Mouse (Mus musculus): ENCODE measurements around the gene Flt3l. TPM values are rescaled to one million over a fixed set of nuclear protein-coding genes. Genes with fewer than 3 reads are reported as not detected.

The Flt3l gene
- polyA plus RNA-seq (2012; fragmentation: generic; extraction: Trizol): 1.6 TPM
- long read RNA-seq, experiment 1, partial matches to known transcripts: 2 of 3 reads
- long read RNA-seq, experiment 1, other reads (novel, unspliced or antisense): 1 of 3 reads
- long read RNA-seq, experiment 2, partial matches to known transcripts: 0 of 3 reads
- long read RNA-seq, experiment 2, other reads (novel, unspliced or antisense): 1 of 3 reads

GRCm38 (mm10) chr7:45135993-45136567, at the start of gene Flt3l, which contains the start of gene Gm45713:
TSS of gene Flt3l (minus strand) at chr7:45136432.
TSS of gene Gm45713 (minus strand) at chr7:45136231.
- H3K36me3 ChIP-seq (ENCODE audit: control insufficient read depth, insufficient read depth): no peaks in the 10 kb centered on the region
- H3K79me3 ChIP-seq (ENCODE audit: low read depth): no peaks in the 10 kb centered on the region
- no peaks in the 10 kb centered on the region for H3K27me3 ChIP-seq (ENCODE audit: control insufficient read depth, insufficient read depth, insufficient read length)
- TF ChIP-seq USF1 (IDR thresholded peaks at IDR 0.05; ENCODE audit: low read depth): no peak
- no peak for TF ChIP-seq MYOD1 (IDR thresholded peaks at IDR 0.05; ENCODE audit: control insufficient read depth, insufficient read length, low read depth)
- no peak for TF ChIP-seq MAX (IDR thresholded peaks at IDR 0.05)
- TF ChIP-seq CEBPB (IDR thresholded peaks at IDR 0.05; ENCODE audit: low read depth): no peak
- no peak for TF ChIP-seq MYOG (IDR thresholded peaks at IDR 0.05; ENCODE audit: control insufficient read depth, extremely low read depth, insufficient read length)
- no peak for TF ChIP-seq FOSL1 (IDR thresholded peaks at IDR 0.05; ENCODE audit: insufficient read depth, low read length, poor library complexity, severe bottlenecking)
- peak; percentile 95 for TF ChIP-seq CTCF (IDR thresholded peaks at IDR 0.05; ENCODE audit: control insufficient read depth, insufficient read depth, insufficient read length)
- H3K79me2 ChIP-seq (ENCODE audit: control insufficient read depth, insufficient read depth): no peaks in the 10 kb centered on the region
- peak within 1 kb of the TSS; percentile 76 for H3ac ChIP-seq (ENCODE audit: control insufficient read depth, insufficient read length, low read depth)
- H3K4me3 ChIP-seq (ENCODE audit: insufficient read depth, poor library complexity, severe bottlenecking): peak within 1 kb of the TSS; percentile 34

- TF ChIP-seq MYOD1 (IDR thresholded peaks at IDR 0.05; ENCODE audit: control insufficient read depth, insufficient read length, low read depth) (no peak), CEBPB (IDR thresholded peaks at IDR 0.05; ENCODE audit: low read depth) (no peak), FOSL1 (IDR thresholded peaks at IDR 0.05; ENCODE audit: insufficient read depth, low read length, poor library complexity, severe bottlenecking) (no peak), MYOG (IDR thresholded peaks at IDR 0.05; ENCODE audit: control insufficient read depth, extremely low read depth, insufficient read length) (no peak), CTCF (IDR thresholded peaks at IDR 0.05; ENCODE audit: control insufficient read depth, insufficient read depth, insufficient read length) (no peak)
- no peak overlapping the region for H3K4me3 ChIP-seq (ENCODE audit: insufficient read depth, poor library complexity, severe bottlenecking)
- no peaks in the 10 kb centered on the region for H3K36me3 ChIP-seq (ENCODE audit: control insufficient read depth, insufficient read depth)
- H3ac ChIP-seq (ENCODE audit: control insufficient read depth, insufficient read length, low read depth): no peak overlapping the region
- peaks cover 71% of the 10 kb centered on the region for H3K27me3 ChIP-seq (ENCODE audit: control insufficient read depth, insufficient read depth, insufficient read length)
- no peaks in the 10 kb centered on the region for H3K79me3 ChIP-seq (ENCODE audit: low read depth)
- no peaks in the 10 kb centered on the region for H3K79me2 ChIP-seq (ENCODE audit: control insufficient read depth, insufficient read depth)
Measured at GRCm38 (mm10) chr7:45185921-45186320, 49.7 kb upstream of the Flt3l start.

- Histone ChIP-seq H3K4me3 (ENCODE audit: insufficient read depth, poor library complexity, severe bottlenecking) (no peak overlapping the region), H3K79me2 (ENCODE audit: control insufficient read depth, insufficient read depth) (no peaks in the 10 kb centered on the region), H3ac (ENCODE audit: control insufficient read depth, insufficient read length, low read depth) (no peak overlapping the region), H3K36me3 (ENCODE audit: control insufficient read depth, insufficient read depth) (no peaks in the 10 kb centered on the region), H3K27me3 (ENCODE audit: control insufficient read depth, insufficient read depth, insufficient read length) (peaks cover 85% of the 10 kb centered on the region), H3K79me3 (ENCODE audit: low read depth) (no peaks in the 10 kb centered on the region)
- TF ChIP-seq MAX (IDR thresholded peaks at IDR 0.05): no peak
- TF ChIP-seq USF1 (IDR thresholded peaks at IDR 0.05; ENCODE audit: low read depth): no peak
- TF ChIP-seq CTCF (IDR thresholded peaks at IDR 0.05; ENCODE audit: control insufficient read depth, insufficient read depth, insufficient read length): no peak
- TF ChIP-seq CEBPB (IDR thresholded peaks at IDR 0.05; ENCODE audit: low read depth): no peak
- no peak for TF ChIP-seq FOSL1 (IDR thresholded peaks at IDR 0.05; ENCODE audit: insufficient read depth, low read length, poor library complexity, severe bottlenecking)
- no peak for TF ChIP-seq MYOG (IDR thresholded peaks at IDR 0.05; ENCODE audit: control insufficient read depth, extremely low read depth, insufficient read length)
- TF ChIP-seq MYOD1 (IDR thresholded peaks at IDR 0.05; ENCODE audit: control insufficient read depth, insufficient read length, low read depth): no peak
Measured at GRCm38 (mm10) chr7:45183672-45184071, 47.4 kb upstream of the Flt3l start.

GRCm38 (mm10) chr7:45182606-45183005, 46.4 kb upstream of the Flt3l start:
- Histone ChIP-seq H3K4me3 (ENCODE audit: insufficient read depth, poor library complexity, severe bottlenecking) (no peak overlapping the region), H3K79me2 (ENCODE audit: control insufficient read depth, insufficient read depth) (no peaks in the 10 kb centered on the region), H3K27me3 (ENCODE audit: control insufficient read depth, insufficient read depth, insufficient read length) (peaks cover 82% of the 10 kb centered on the region), H3K79me3 (ENCODE audit: low read depth) (no peaks in the 10 kb centered on the region), H3ac (ENCODE audit: control insufficient read depth, insufficient read length, low read depth) (no peak overlapping the region), H3K36me3 (ENCODE audit: control insufficient read depth, insufficient read depth) (no peaks in the 10 kb centered on the region)
- no peak for TF ChIP-seq CTCF (IDR thresholded peaks at IDR 0.05; ENCODE audit: control insufficient read depth, insufficient read depth, insufficient read length)
- no peak for TF ChIP-seq USF1 (IDR thresholded peaks at IDR 0.05; ENCODE audit: low read depth)
- no peak for TF ChIP-seq MYOG (IDR thresholded peaks at IDR 0.05; ENCODE audit: control insufficient read depth, extremely low read depth, insufficient read length)
- no peak for TF ChIP-seq MAX (IDR thresholded peaks at IDR 0.05)
- no peak for TF ChIP-seq CEBPB (IDR thresholded peaks at IDR 0.05; ENCODE audit: low read depth)
- TF ChIP-seq MYOD1 (IDR thresholded peaks at IDR 0.05; ENCODE audit: control insufficient read depth, insufficient read length, low read depth): no peak
- no peak for TF ChIP-seq FOSL1 (IDR thresholded peaks at IDR 0.05; ENCODE audit: insufficient read depth, low read length, poor library complexity, severe bottlenecking)

- Histone ChIP-seq H3K79me2 (ENCODE audit: control insufficient read depth, insufficient read depth) (no peaks in the 10 kb centered on the region), H3ac (ENCODE audit: control insufficient read depth, insufficient read length, low read depth) (no peak overlapping the region), H3K79me3 (ENCODE audit: low read depth) (no peaks in the 10 kb centered on the region), H3K36me3 (ENCODE audit: control insufficient read depth, insufficient read depth) (no peaks in the 10 kb centered on the region), H3K4me3 (ENCODE audit: insufficient read depth, poor library complexity, severe bottlenecking) (no peak overlapping the region), H3K27me3 (ENCODE audit: control insufficient read depth, insufficient read depth, insufficient read length) (peaks cover 84% of the 10 kb centered on the region)
- TF ChIP-seq MYOG (IDR thresholded peaks at IDR 0.05; ENCODE audit: control insufficient read depth, extremely low read depth, insufficient read length) (no peak), CTCF (IDR thresholded peaks at IDR 0.05; ENCODE audit: control insufficient read depth, insufficient read depth, insufficient read length) (no peak), MYOD1 (IDR thresholded peaks at IDR 0.05; ENCODE audit: control insufficient read depth, insufficient read length, low read depth) (no peak), FOSL1 (IDR thresholded peaks at IDR 0.05; ENCODE audit: insufficient read depth, low read length, poor library complexity, severe bottlenecking) (no peak), CEBPB (IDR thresholded peaks at IDR 0.05; ENCODE audit: low read depth) (no peak), USF1 (IDR thresholded peaks at IDR 0.05; ENCODE audit: low read depth) (no peak), MAX (IDR thresholded peaks at IDR 0.05) (no peak)
Measured at GRCm38 (mm10) chr7:45182199-45182601, 46.0 kb upstream of the Flt3l start.
